Mouse (Mus musculus) erythroblast, embryonic 14.5 days (primary cell): ENCODE measurements around the gene Hcrtr1. TPM values are rescaled to one million over a fixed set of nuclear protein-coding genes. Genes with fewer than 3 reads are reported as not detected.

Experiments
- H3K27me3 ChIP-seq: 2 replicates; pipeline ENCODE4 v1.6.1; 2012; ENCODE audit warnings: inconsistent platforms; ENCODE audit not compliant: control insufficient read depth
- H3K36me3 ChIP-seq: 2 replicates; pipeline ENCODE4 v1.6.1; 2012; ENCODE audit warnings: mild to moderate bottlenecking, inconsistent platforms; ENCODE audit not compliant: control insufficient read depth
- H3K4me1 ChIP-seq: 2 replicates; pipeline ENCODE4 v1.6.1; 2012; ENCODE audit warnings: inconsistent platforms; ENCODE audit not compliant: control insufficient read depth
- H3K4me3 ChIP-seq: replicated peaks from 2 replicates; pipeline ENCODE3; 2012; ENCODE audit warnings: moderate library complexity, mild to moderate bottlenecking, inconsistent platforms
- H3K9me3 ChIP-seq: 2 replicates; pipeline ENCODE4 v1.6.1; 2012; ENCODE audit warnings: low read length, inconsistent platforms, mixed read lengths; ENCODE audit not compliant: control insufficient read depth
- GATA1 ChIP-seq: IDR thresholded peaks from 2 replicates; pipeline ENCODE4 v1.6.1; 2012; ENCODE audit warnings: low read length, inconsistent platforms, mixed read lengths
- TAL1 ChIP-seq: IDR thresholded peaks from 3 replicates; pipeline ENCODE4 v1.6.1; 2012; ENCODE audit warnings: low read length, inconsistent platforms, mixed read lengths
- polyA plus RNA-seq: library from polyadenylated mRNA; stranded (reverse); fragments of >175 nt; gene quantifications from 2 replicates; pipeline ENCODE4 v1.2.3, GENCODE M21; 2012

Hcrtr1 gene
- polyA plus RNA-seq, 1 experiment = not detected

GRCm38 (mm10) chr4:130177087-130177486 is 37.9 kb upstream of the Hcrtr1 start:
- Histone ChIP-seq H3K9me3 (no peaks in the 10 kb centered on the region), H3K27me3 (peaks cover 51% of the 10 kb centered on the region), H3K36me3 (peaks cover 18% of the 10 kb centered on the region), H3K4me3 (no peak overlapping the region), H3K4me1 (peaks cover 44% of the 10 kb centered on the region)
- TF ChIP-seq GATA1 (no peak), TAL1 (no peak)

DNA sequence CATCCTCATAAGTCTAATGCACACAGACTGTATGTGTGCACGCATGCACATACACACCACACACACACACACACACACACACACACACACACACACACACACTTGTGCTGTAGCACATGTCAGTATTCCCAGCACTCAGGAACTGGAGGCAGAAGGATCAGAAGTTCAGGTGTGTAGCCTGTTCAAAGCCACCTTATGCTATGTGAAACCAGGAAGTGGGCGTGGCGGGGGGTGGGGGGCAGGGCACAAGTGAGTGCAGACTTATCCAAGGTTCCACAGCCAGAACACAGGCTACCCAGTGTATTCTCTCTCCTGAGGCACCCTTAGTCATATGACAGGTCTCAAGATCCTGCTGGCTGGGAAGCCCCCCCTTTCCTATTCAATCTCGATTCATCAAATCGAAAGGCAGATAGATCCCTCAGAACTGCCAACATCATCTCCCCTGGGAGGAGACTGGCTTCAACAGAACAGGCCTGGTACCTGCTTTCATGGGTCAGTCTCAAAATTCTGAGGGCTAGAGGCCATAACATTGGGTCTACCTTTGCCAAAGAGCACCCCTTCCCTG is 37.1 kb upstream of the Hcrtr1 start:
- Histone ChIP-seq H3K36me3 (peaks cover 27% of the 10 kb centered on the region), H3K9me3 (no peaks in the 10 kb centered on the region), H3K4me1 (peaks cover 53% of the 10 kb centered on the region), H3K4me3 (no peak overlapping the region), H3K27me3 (peaks cover 49% of the 10 kb centered on the region)
- TF ChIP-seq GATA1 = no peak
- TF ChIP-seq TAL1 = no peak

DNA sequence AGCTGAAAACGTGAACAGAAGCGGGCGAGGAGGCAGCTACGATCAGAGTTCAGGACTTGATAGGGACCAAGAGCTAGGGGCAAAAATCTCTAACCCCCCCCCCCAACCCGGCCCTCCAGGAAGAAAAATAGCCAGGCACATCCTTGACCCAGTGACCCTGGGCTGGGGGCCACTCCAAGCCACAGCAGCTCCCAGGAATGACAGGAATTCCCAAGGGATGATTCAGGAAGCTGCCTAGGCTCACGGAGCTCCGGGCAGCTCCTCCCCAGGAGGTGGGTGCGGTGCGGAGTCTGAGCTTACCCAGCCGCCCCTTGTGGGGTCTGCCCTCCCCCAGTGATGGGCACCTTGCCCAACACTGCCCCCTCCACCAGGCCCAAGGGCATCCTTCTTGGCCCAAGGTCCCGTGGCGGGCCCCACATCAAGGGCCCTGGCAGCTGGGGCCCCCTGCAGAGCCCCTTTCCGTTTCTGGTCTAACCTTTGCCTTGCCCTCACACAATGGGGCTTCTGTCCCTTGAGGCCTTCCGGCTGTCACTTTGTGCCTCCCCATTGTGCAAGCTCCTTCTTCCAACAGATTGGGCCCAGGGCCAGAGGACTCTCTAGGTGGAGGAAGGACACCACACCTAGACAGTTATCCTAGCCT is 36.0 kb upstream of the Hcrtr1 start, which contains the start of gene Tinagl1:
TSS of gene Tinagl1 (minus strand) at position 51 of the 640 bp plus-strand sequence.
- TF ChIP-seq GATA1 (no peak), TAL1 (no peak)
- H3K9me3 ChIP-seq = no peaks in the 10 kb centered on the region
- peaks cover 49% of the 10 kb centered on the region for H3K27me3 ChIP-seq
- H3K36me3 ChIP-seq = peaks cover 37% of the 10 kb centered on the region
- H3K4me3 ChIP-seq = peak within 1 kb of the TSS; percentile 73
- peaks cover 59% of the 10 kb centered on the region for H3K4me1 ChIP-seq

- H3K4me1 ChIP-seq = peaks cover 66% of the 10 kb centered on the region
- peaks cover 49% of the 10 kb centered on the region for H3K27me3 ChIP-seq
- peak overlapping the region; percentile 73 for H3K4me3 ChIP-seq
- peaks cover 44% of the 10 kb centered on the region for H3K36me3 ChIP-seq
- TF ChIP-seq TAL1 (no peak), GATA1 (no peak)
- no peaks in the 10 kb centered on the region for H3K9me3 ChIP-seq
Observed at GRCm38 (mm10) chr4:130174335-130175031, 35.3 kb upstream of the Hcrtr1 start.

DNA sequence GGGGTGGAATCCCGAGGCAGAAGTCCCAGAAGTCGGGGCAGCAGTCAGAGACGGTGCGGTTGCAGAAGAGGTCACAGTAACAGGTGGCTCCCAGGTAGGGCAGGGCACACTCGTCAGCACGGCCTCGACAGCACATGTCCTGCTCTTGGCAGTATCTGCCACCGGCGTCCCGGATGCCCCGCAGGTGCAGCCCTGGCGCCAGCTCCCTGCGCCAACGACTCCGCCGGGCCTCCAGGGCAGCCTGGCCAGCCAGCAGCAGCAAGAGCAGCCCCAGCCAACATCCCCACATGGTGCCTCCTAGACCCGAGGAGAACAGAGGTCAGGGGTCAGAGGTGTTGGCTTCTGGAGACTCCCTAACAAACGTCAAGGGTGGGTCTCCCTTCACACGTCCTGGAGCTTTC is 34.8 kb upstream of the Hcrtr1 start:
- peaks cover 51% of the 10 kb centered on the region for H3K27me3 ChIP-seq
- peaks cover 50% of the 10 kb centered on the region for H3K36me3 ChIP-seq
- H3K4me1 ChIP-seq = peaks cover 71% of the 10 kb centered on the region
- no peaks in the 10 kb centered on the region for H3K9me3 ChIP-seq
- TF ChIP-seq TAL1 (no peak), GATA1 (no peak)
- H3K4me3 ChIP-seq = peak overlapping the region; percentile 73

DNA sequence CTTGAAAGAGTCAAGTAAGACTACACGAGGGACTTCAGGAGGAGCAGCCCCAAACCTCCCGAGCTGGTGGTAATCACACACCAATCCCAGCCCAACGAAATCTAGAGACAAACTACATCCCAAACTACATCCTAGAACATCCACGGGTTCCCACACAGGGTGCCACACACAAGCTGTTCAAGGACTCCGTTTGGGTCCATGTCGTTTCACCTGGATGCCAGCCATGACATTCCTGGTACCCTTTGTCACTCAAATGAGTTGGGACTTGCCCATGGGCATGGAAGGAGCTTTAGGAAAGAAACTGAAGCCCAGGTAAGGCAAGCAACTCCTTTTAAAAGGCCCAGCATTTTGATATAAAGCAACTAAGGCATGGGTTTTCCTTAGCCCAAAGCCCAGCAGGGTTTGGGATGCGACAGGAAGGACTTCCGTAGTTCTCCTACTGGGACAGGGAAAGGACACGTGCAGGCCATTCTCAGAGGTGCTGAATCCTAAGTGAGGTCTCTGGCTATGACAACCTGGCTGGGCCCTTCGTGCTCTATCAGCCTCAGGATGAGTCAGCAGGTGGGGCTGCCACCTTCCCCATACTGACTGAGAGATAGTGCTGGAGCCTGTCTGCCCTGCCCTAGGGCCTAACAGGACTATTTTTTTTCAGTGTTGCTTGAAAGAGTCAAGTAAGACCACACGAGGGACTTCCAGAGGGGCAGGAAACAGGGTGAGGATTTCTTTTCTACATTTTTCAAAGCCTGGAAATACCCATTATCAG is 34.1 kb upstream of the Hcrtr1 start:
- Histone ChIP-seq H3K36me3 (peaks cover 57% of the 10 kb centered on the region), H3K27me3 (peaks cover 56% of the 10 kb centered on the region), H3K9me3 (no peaks in the 10 kb centered on the region), H3K4me1 (peaks cover 78% of the 10 kb centered on the region), H3K4me3 (peak overlapping the region; percentile 73)
- TF ChIP-seq TAL1 = no peak
- peak; percentile 57 for TF ChIP-seq GATA1

DNA sequence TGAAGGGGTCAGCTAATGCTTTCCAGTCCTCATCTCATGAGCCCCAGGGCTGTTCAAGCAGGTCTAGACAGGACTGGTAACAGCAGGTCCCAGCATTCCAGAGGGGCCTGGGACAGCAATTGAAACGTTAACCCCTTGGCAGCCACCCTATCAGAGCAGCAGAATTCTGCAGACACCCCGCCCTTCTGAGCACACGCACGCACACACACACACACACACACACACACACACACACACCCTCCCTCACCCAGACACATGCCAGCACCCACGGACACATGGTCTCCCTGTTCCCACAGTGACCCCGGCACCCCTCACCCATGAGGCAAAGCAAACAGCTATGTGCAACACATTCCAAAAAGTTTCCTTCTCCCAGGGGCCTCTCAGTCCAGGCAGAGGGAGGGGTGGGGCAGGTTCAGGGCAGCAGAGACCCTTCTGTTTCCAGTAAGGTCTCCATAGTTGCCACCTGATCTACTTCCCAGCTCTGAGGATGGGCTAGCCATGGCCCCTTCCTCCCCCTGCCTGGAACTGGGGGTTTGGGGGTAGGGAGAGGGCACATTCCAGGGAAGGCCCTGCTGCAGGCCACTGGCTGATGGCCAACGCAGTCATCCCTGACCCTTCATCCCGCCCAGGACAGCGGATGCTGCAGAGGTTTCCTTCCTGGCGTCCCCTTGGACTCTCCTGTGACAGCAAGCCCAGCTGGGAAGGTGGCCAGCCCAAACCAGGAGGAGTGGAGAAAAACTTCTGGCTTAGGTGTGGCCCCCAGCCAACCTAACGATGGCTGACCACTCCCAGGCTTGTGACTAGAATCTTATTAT is 33.0 kb upstream of the Hcrtr1 start:
- H3K9me3 ChIP-seq = no peaks in the 10 kb centered on the region
- H3K36me3 ChIP-seq = peaks cover 68% of the 10 kb centered on the region
- H3K4me3 ChIP-seq = peak overlapping the region; percentile 73
- no peak for TF ChIP-seq TAL1
- no peak for TF ChIP-seq GATA1
- H3K4me1 ChIP-seq = peaks cover 84% of the 10 kb centered on the region
- peaks cover 58% of the 10 kb centered on the region for H3K27me3 ChIP-seq

DNA sequence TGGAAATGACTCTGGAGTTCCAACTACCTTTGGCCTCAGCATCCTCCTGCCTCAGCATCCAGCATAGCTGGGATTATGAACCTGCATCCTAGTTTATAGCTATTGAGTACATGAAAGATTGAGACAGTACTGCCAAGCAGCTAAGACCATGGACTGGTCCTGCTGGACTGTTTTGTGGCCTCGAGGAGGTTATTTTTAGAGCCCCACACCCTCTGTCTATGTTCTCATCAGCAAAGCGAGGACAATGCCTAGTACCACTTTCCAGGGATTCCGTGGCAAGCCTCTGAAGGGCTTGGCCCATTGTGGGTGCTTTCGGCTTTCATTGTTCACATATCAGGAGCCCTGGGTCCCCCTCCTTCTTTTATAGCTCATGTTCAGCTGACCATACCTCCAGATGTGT is 31.2 kb upstream of the Hcrtr1 start:
- no peak for TF ChIP-seq GATA1
- TF ChIP-seq TAL1 = no peak
- Histone ChIP-seq H3K4me1 (peaks cover 72% of the 10 kb centered on the region), H3K36me3 (peaks cover 85% of the 10 kb centered on the region), H3K27me3 (peaks cover 51% of the 10 kb centered on the region), H3K4me3 (no peak overlapping the region), H3K9me3 (no peaks in the 10 kb centered on the region)
